Mouse (Mus musculus) R1 (cell line): ENCODE data around the gene Hnf4a.

Experiments used
- DNase-seq: peaks from one replicate; pipeline ENCODE4 v3.0.0-alpha.2; 2018; ENCODE audit warnings: low read depth, low spot score

Hnf4a gene

GRCm38 (mm10) chr2:163592084-163592483 is 85.5 kb downstream of the Hnf4a start:
- peak; percentile 49 for DNase-seq

DNA sequence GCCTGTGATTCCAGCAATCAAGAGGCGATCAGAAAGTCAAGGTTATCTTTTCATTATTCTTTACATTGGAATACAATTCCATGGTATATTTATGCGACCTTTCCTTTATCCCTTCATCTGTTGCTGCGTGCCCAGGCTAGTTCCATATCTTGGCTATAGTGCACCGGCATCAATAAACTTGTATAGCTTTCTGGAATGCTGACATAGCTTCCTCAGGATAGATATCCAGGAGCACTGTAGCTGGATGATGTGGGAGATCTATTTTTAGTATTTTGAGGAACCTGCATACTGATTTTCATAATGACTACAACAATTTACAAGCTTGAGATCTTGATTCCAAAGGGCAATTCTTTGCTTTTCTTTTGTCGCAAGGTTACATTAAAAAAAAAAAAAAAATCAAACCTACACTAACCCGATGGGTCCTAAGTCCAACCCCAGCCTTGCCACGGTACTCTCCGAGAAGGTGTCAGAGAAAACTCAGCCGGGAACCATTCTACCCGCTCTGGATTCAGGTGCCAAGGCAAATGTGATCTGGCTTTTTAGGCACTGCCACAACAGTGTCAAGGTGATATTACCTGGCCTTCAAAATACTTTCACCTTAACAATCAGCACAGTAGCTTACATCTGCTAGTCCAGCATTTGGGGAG is 87.2 kb downstream of the Hnf4a start:
- DNase-seq: no peak

DNA sequence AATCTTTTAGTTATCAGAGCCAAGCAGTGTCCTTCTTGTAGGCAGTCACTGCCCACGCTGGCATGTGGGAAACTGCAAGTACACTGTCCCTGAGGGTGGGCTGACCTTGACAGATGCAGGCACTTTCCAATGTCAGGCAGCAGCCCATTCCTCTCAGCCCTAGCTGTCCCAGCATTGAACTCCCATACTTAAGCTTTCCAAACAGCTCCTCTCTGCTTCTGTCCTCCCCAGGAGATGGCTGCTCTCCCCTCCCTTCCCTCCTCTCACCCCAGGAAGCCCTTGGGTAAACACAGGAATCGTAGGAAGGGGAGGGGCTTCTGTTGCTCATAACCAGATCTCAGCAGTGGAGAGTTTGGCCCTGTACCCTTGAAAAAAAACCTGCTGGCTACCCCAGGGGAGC is 88.5 kb downstream of the Hnf4a start:
- DNase-seq: no peak

GRCm38 (mm10) chr2:163596057-163596872 is 89.7 kb downstream of the Hnf4a start:
- no peak for DNase-seq

GRCm38 (mm10) chr2:163596873-163597155 is 90.2 kb downstream of the Hnf4a start:
- no peak for DNase-seq

- DNase-seq: peak; percentile 41
Observed at GRCm38 (mm10) chr2:163597661-163598060, 91.1 kb downstream of the Hnf4a start.

DNA sequence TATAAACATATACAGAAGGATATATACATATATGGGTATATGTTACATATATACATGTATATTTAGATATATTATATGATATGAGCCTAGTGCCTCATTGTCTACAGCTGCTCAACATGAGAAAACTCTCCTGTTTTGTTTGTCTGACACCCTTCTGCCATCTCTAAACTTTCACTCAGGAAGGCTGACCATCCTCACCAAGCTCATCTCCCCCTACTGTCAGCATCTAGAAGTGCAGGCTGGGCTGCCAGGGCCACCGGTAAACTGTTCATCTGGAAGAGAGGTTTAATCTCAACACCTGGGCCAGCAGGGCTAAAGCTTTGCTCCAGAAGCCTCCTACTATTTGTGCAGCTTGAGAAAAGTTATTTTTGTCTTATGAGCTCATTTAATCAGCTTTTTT is 92.6 kb downstream of the Hnf4a start:
- DNase-seq: peak; percentile 78

GRCm38 (mm10) chr2:163601066-163601465 is 94.5 kb downstream of the Hnf4a start:
- DNase-seq: no peak

GRCm38 (mm10) chr2:163601712-163602100 is 95.1 kb downstream of the Hnf4a start:
- no peak for DNase-seq

DNA sequence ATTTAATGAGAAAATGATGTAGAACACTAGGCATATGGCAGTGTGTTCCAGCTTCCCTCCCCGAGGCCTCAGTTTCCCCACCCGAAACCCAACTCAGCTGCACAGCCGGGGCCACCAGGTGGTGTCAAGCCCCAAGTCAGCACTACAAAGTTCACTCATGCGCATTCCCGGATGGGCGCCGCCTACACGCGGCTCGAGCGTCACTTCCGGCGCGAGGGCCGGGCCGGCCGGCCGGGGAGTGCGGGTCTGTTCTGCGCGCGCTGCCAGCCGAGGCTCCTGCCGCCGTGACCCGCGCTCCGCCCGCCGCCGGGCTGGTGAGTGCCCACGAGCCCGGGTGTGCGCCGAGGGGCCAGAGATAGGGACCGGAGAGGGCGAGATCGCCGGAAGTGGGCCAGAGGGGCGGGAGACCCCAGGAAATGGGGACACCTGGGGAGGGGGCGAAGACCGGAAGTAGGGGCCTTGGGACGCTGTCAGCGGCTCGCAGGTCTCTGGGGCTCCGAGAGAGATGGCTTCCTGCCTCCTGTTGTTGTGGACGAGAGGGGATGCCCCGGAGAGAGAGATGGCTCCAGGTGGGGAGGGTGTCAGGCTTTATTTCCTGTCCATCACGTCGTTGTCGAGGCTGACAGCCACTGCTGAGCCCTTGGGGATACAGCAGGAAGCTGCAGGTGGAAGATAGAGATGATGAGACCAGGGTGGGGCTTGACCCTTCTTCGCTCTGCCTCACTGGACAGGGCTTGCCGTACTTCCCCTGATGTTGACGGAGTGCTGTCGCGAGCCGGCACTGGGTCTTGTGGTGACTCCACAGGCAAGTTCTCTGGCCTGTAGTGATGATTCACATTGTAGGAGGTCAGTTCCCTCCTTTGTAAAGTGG is 95.7 kb downstream of the Hnf4a start, which contains the start of gene Ttpal:
Ttpal (plus strand) TSS at position 214 of the 871 bp plus-strand sequence.
- peak; percentile 87 for DNase-seq

DNA sequence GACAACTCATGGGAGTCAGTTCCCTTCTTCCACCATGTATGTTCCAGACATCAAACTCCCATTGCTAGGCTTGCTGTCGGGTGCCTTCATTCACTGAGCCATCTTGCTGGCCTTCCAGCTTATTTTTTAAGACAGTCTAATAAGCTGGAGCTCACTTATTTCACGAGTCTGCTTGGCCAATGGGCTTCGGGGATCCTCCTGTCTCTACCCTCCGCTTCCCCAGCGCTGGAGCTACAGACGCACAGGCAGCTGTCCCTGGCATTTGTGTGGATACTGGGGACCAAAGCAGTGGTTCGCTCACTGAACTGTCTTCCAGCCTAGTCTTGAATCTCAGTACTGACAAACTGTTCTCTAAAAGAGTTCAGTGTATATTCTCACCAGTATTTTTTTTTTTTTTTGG is 99.6 kb downstream of the Hnf4a start:
- DNase-seq: no peak

GRCm38 (mm10) chr2:163608008-163608407 is 101.4 kb downstream of the Hnf4a start:
- DNase-seq: peak; percentile 64

DNA sequence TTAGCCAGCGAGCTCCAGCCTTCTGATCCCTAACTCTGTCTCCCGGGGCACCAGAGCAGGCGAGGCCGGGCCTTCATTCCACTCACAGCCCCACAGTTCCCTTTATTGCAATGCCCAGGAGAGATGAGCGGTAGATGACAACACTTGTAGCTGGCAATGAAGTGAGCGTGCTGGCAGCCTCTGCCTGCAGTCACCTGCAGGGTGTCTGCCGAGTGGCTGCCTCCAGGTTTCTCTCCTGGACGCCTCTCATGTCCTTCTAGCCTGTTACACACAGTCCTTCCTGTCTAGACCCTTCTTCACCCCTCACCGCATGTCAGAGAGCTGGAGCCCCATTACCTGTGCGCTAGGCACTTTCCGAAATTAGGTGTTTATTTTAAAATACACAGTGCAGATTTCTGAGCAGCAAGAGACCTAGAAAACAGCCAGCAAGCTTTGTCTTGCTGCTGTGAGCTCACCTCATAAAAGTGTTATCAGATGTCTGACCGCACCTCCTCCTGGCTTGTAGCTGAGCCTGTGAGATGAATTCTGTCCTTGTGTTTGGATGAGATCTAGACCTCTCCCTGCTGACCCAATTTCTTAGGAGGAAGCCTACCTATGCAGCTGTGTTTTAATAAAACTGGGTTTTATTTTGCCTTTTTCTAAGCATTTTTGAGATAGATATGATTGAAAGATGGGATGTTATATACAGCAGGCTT is 102.8 kb downstream of the Hnf4a start:
- no peak for DNase-seq

GRCm38 (mm10) chr2:163611176-163611575 is 104.6 kb downstream of the Hnf4a start:
- DNase-seq: peak; percentile 23

GRCm38 (mm10) chr2:163613206-163613605 is 106.6 kb downstream of the Hnf4a start:
- DNase-seq: no peak

GRCm38 (mm10) chr2:163613990-163614389 is 107.4 kb downstream of the Hnf4a start:
- DNase-seq: no peak

GRCm38 (mm10) chr2:163615401-163615800 is 108.8 kb downstream of the Hnf4a start:
- DNase-seq: no peak

DNA sequence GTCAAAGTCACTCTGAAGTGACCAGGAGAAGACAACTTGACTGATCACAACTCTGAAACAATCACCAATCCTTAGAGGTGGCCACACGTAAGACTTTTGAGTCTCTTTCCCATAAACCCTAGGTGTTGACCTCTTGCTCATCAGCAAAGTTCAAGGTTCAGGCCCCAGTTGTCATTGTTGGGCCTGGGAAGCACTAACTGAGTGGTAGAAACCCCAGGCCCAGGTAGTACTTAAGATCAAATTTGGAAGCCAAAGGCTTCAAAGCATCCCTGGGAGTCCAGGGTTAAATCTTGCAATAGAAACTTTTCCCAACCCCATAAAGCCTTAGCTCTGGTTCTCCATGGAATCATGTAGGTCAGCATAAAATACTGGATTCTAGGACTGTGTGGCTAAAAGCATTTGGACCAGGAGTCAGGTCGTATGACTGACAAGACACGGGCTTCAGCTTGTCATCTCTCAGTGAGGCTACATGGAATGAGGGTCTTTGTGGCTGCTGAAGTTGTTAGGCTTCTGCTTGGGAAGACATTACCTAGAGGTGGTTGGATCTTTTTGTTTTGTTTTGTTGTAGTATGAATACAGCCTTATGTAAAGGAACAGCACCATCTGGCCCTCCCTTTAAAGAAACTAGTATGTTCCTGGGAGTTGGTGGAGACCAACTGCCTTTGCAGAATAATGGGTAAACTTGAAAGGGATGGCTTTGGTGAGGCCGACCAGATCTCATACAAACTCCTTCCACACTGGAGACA is 109.5 kb downstream of the Hnf4a start:
- DNase-seq: no peak

DNA sequence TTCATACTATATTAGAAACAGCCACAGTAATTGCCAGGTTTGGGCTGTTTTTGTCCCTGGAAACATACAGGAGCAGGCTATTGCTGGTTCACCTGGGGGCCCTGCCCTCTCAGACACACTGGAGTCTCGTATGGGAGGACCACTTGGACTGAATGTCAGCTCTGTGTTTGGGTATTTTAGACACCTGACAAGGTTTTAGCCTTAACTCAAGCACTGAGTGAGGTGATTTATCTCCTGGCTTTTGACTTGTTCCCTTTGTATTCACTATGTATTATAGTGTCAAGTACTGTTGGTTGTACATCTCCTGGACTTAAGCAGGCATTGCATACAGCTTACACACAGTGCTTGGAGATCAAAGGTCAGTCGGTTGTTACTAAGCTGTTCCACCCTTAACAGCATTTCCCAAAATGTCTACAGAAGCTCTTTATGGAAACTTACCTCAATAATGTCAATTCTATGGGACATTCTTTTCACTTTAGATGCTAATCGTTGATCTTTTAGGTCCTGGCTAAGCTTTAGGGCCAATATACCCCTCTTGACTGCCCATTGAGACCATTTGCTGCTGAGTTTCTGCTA is 110.1 kb downstream of the Hnf4a start:
- no peak for DNase-seq

- peak; percentile 16 for DNase-seq
Observed at GRCm38 (mm10) chr2:163617232-163617863, 110.7 kb downstream of the Hnf4a start.
